Mouse (Mus musculus) mouse trophoblast stem cell (cell line): ENCODE results near the gene Vmn2r82.
"Not testable (repeated sequence)": the region's sequence is repeated elsewhere in the genome, so short reads cannot be mapped to it uniquely, and the experiment has no call there.

Source experiments
- in situ Hi-C, 2 experiments: fragments of 300-500 bp; cut with MseI, MboI; formaldehyde crosslinking; loops; 2 replicates in 1 of 2; 3 replicates in 1 of 2; pipeline ENCODE4 v1.15.1; 2025

Vmn2r82 gene

GRCm38 (mm10) chr10:79356220-79356619 is at the start of gene Vmn2r82:
TSS of gene Vmn2r82 (plus strand) at chr10:79356520.
- in situ Hi-C loops = not testable (repeated sequence)

GRCm38 (mm10) chr10:79322033-79322736 is 34.1 kb upstream of the Vmn2r82 start:
- in situ Hi-C loops = not testable (repeated sequence)

GRCm38 (mm10) chr10:79322737-79323086 is 33.6 kb upstream of the Vmn2r82 start:
- in situ Hi-C loops = no loop called here

GRCm38 (mm10) chr10:79399946-79400700 is 43.8 kb downstream of the Vmn2r82 start:
- in situ Hi-C loops = not testable (repeated sequence)

- in situ Hi-C loops = no loop called here
Observed at GRCm38 (mm10) chr10:79417142-79417771, 60.9 kb downstream of the Vmn2r82 start.

- in situ Hi-C loops = not testable (repeated sequence)
Observed at GRCm38 (mm10) chr10:79417772-79418170, 61.5 kb downstream of the Vmn2r82 start.

- in situ Hi-C loops = not testable (repeated sequence)
Observed at GRCm38 (mm10) chr10:79435141-79435820, 79.0 kb downstream of the Vmn2r82 start.
